Mouse (Mus musculus) hindbrain, embryonic 11.5 days (tissue): ENCODE measurements at regions not wholly inside any gene's neighbourhood (a gene's known extent, or its start where the extent isn't known, plus 50 kb on each side); places are given as distances from the start of the nearest gene placed in this dataset.

Experiments used
- ATAC-seq: fragments of 200-750 bp; cut with Nextera tagmentation; 2 replicates; pipeline ENCODE4 v1.8.0; 2017; ENCODE audit warnings: mild to moderate bottlenecking, moderate TSS enrichment, moderate library complexity; ENCODE audit not compliant: low FRiP score
- DNase-seq: peaks from one replicate; pipeline ENCODE4 v3.0.0-alpha.2; 2015; ENCODE audit warnings: low spot score
- H3K27ac ChIP-seq: fragments of 300-500 bp; sonication (generic); 2 replicates; pipeline ENCODE4 v1.5.1; 2014; ENCODE audit warnings: mild to moderate bottlenecking, low read depth, low read length
- H3K27me3 ChIP-seq: fragments of 300-500 bp; sonication (generic); 2 replicates; pipeline ENCODE4 v1.6.1; 2014; ENCODE audit warnings: mild to moderate bottlenecking, low read length, moderate library complexity, mixed read lengths; ENCODE audit not compliant: control insufficient read depth, insufficient read depth
- H3K36me3 ChIP-seq: fragments of 300-500 bp; sonication (generic); 2 replicates; pipeline ENCODE4 v1.6.1; 2014; ENCODE audit warnings: mild to moderate bottlenecking, low read length, moderate library complexity, mixed read lengths; ENCODE audit not compliant: control insufficient read depth, insufficient read depth
- H3K4me1 ChIP-seq: fragments of 300-500 bp; sonication (generic); replicated peaks from 2 replicates; pipeline ENCODE4 v1.6.1; 2014; ENCODE audit warnings: low read length, mixed read lengths; ENCODE audit not compliant: control insufficient read depth, insufficient read depth
- H3K4me2 ChIP-seq: fragments of 300-500 bp; sonication (generic); replicated peaks from 2 replicates; pipeline ENCODE4 v1.6.1; 2014; ENCODE audit warnings: mild to moderate bottlenecking, low read depth, low read length
- H3K4me3 ChIP-seq: fragments of 300-500 bp; sonication (generic); 2 replicates; pipeline ENCODE4 v1.5.1; 2014; ENCODE audit warnings: low read depth, low read length
- H3K9ac ChIP-seq: fragments of 300-500 bp; sonication (generic); 2 replicates; pipeline ENCODE4 v1.6.1; 2014; ENCODE audit warnings: low read depth, low read length
- H3K9me3 ChIP-seq: fragments of 300-500 bp; sonication (generic); 2 replicates; pipeline ENCODE4 v1.6.1; 2016; ENCODE audit warnings: low read length; ENCODE audit not compliant: control insufficient read depth
- WGBS: fragments of 180-500 bp; shearing (Covaris S2); extraction: QIAGEN DNeasy Blood & Tissue Kit; methylation state at CpG from one replicate; pipeline ENCODE4 v1.1.7; 2014; 5-methylcytosine and 5-hydroxymethylcytosine counted together

GRCm38 (mm10) chr3:68758609-68759008 is 68.2 kb downstream of the Il12a start:
- no peaks in the 10 kb centered on the region for H3K27me3 ChIP-seq
- DNase-seq (no peak), ATAC-seq (no peak)
- H3K27ac ChIP-seq: no peak overlapping the region
- H3K4me3 ChIP-seq: no peak overlapping the region
- H3K4me1 ChIP-seq: no peaks in the 10 kb centered on the region; the same call in 1 of the 2 replicates
- H3K9ac ChIP-seq: no peak overlapping the region
- no peaks in the 10 kb centered on the region for H3K36me3 ChIP-seq
- H3K4me2 ChIP-seq: no peak overlapping the region
- H3K9me3 ChIP-seq: no peaks in the 10 kb centered on the region

GRCm38 (mm10) chr3:68759375-68759774 is 68.9 kb downstream of the Il12a start:
- no peak overlapping the region for H3K4me3 ChIP-seq
- DNase-seq: no peak
- no peaks in the 10 kb centered on the region for H3K27me3 ChIP-seq
- ATAC-seq: no peak
- no peaks in the 10 kb centered on the region for H3K9me3 ChIP-seq
- H3K4me1 ChIP-seq: no peaks in the 10 kb centered on the region; the same call in 1 of the 2 replicates
- no peaks in the 10 kb centered on the region for H3K36me3 ChIP-seq
- H3K4me2 ChIP-seq: no peak overlapping the region
- no peak overlapping the region for H3K9ac ChIP-seq
- WGBS: 60% methylated on average over 8 of the region's 8 CpGs
- no peak overlapping the region for H3K27ac ChIP-seq

- Histone ChIP-seq H3K4me1 (no peaks in the 10 kb centered on the region; the same call in 1 of the 2 replicates), H3K9me3 (no peaks in the 10 kb centered on the region), H3K4me3 (no peak overlapping the region), H3K4me2 (no peak overlapping the region), H3K27me3 (no peaks in the 10 kb centered on the region), H3K9ac (no peak overlapping the region), H3K27ac (no peak overlapping the region), H3K36me3 (no peaks in the 10 kb centered on the region)
- DNase-seq (no peak), ATAC-seq (no peak)
- WGBS: 78% methylated on average over 2 of the region's 2 CpGs
Measured at GRCm38 (mm10) chr3:68760806-68761205, 70.4 kb downstream of the Il12a start.

- H3K27ac ChIP-seq: no peak overlapping the region
- H3K27me3 ChIP-seq: no peaks in the 10 kb centered on the region
- no peak for DNase-seq
- no peak overlapping the region for H3K9ac ChIP-seq
- H3K4me1 ChIP-seq: no peaks in the 10 kb centered on the region; the same call in 1 of the 2 replicates
- no peak overlapping the region for H3K4me3 ChIP-seq
- ATAC-seq: no peak
- H3K36me3 ChIP-seq: no peaks in the 10 kb centered on the region
- H3K4me2 ChIP-seq: no peak overlapping the region
- H3K9me3 ChIP-seq: no peaks in the 10 kb centered on the region
- WGBS: 62% methylated on average over 7 of the region's 7 CpGs
Measured at GRCm38 (mm10) chr3:68761242-68761625, 70.8 kb downstream of the Il12a start.

- no peaks in the 10 kb centered on the region for H3K36me3 ChIP-seq
- no peak overlapping the region for H3K4me2 ChIP-seq
- H3K4me1 ChIP-seq: no peaks in the 10 kb centered on the region; the same call in 1 of the 2 replicates
- H3K9ac ChIP-seq: no peak overlapping the region
- ATAC-seq (no peak), DNase-seq (peak; percentile 29)
- 26% methylated on average over 11 of the region's 11 CpGs for WGBS
- no peaks in the 10 kb centered on the region for H3K27me3 ChIP-seq
- no peak overlapping the region for H3K27ac ChIP-seq
- no peaks in the 10 kb centered on the region for H3K9me3 ChIP-seq
- no peak overlapping the region for H3K4me3 ChIP-seq
Measured at GRCm38 (mm10) chr3:68761626-68762331, 71.3 kb downstream of the Il12a start.

GRCm38 (mm10) chr3:68762988-68763387 is 72.5 kb downstream of the Il12a start:
- Histone ChIP-seq H3K27me3 (no peaks in the 10 kb centered on the region), H3K4me2 (no peak overlapping the region), H3K9me3 (no peaks in the 10 kb centered on the region), H3K4me1 (no peaks in the 10 kb centered on the region; the same call in 1 of the 2 replicates), H3K36me3 (no peaks in the 10 kb centered on the region), H3K4me3 (no peak overlapping the region), H3K9ac (no peak overlapping the region), H3K27ac (no peak overlapping the region)
- DNase-seq: no peak
- ATAC-seq: no peak
- WGBS: 90% methylated on average over 8 of the region's 8 CpGs

- H3K27me3 ChIP-seq: no peaks in the 10 kb centered on the region
- no peaks in the 10 kb centered on the region for H3K9me3 ChIP-seq
- H3K27ac ChIP-seq: no peak overlapping the region
- no peaks in the 10 kb centered on the region; the same call in 1 of the 2 replicates for H3K4me1 ChIP-seq
- ATAC-seq (no peak), DNase-seq (no peak)
- no peak overlapping the region for H3K4me3 ChIP-seq
- no peaks in the 10 kb centered on the region for H3K36me3 ChIP-seq
- no peak overlapping the region for H3K9ac ChIP-seq
- no peak overlapping the region for H3K4me2 ChIP-seq
- 84% methylated on average over 4 of the region's 4 CpGs for WGBS
Measured at GRCm38 (mm10) chr3:68764336-68764735, 73.9 kb downstream of the Il12a start.

- Histone ChIP-seq H3K4me1 (no peaks in the 10 kb centered on the region; the same call in 1 of the 2 replicates), H3K9me3 (no peaks in the 10 kb centered on the region), H3K27me3 (no peaks in the 10 kb centered on the region), H3K27ac (no peak overlapping the region), H3K4me2 (no peak overlapping the region), H3K9ac (no peak overlapping the region), H3K4me3 (no peak overlapping the region), H3K36me3 (no peaks in the 10 kb centered on the region)
- WGBS: 85% methylated on average over 7 of the region's 7 CpGs
- DNase-seq (no peak), ATAC-seq (no peak)
Measured at GRCm38 (mm10) chr3:68764917-68765598, 74.6 kb downstream of the Il12a start.

GRCm38 (mm10) chr3:68771579-68771978 is 81.1 kb downstream of the Il12a start:
- WGBS: 86% methylated on average over 3 of the region's 3 CpGs
- H3K9me3 ChIP-seq: no peaks in the 10 kb centered on the region

More at GRCm38 (mm10) chr3:68771579-68771978, 81.1 kb downstream of the Il12a start:
- H3K4me3 ChIP-seq: no peak overlapping the region
- DNase-seq (no peak), ATAC-seq (no peak)
- no peaks in the 10 kb centered on the region for H3K36me3 ChIP-seq
- no peak overlapping the region for H3K9ac ChIP-seq
- no peaks in the 10 kb centered on the region for H3K4me1 ChIP-seq
- H3K27me3 ChIP-seq: no peaks in the 10 kb centered on the region
- no peak overlapping the region for H3K27ac ChIP-seq
- no peak overlapping the region for H3K4me2 ChIP-seq
